Mouse (Mus musculus) small intestine, adult 2 months (tissue): ENCODE results near the gene Cers6.
A peak's percentile ranks its signal among the peaks of the same experiment; 100 is the strongest.

ENCODE experiments used
- CTCF ChIP-seq: fragments of 200-500 bp; IDR thresholded peaks from 2 replicates; pipeline ENCODE4 v1.5.1; 2012; ENCODE audit warnings: low read depth, mild to moderate bottlenecking, control low read depth, inconsistent platforms, low read length, moderate library complexity, mixed read lengths; ENCODE audit not compliant: insufficient replicate concordance, insufficient read length; ENCODE audit errors: extremely low read depth
- POLR2A ChIP-seq: fragments of 200-500 bp; IDR thresholded peaks from 2 replicates; pipeline ENCODE4 v1.6.1; 2012; ENCODE audit warnings: low read depth, mild to moderate bottlenecking, control low read depth, inconsistent platforms, low read length, moderate library complexity

GRCm38 (mm10) chr2:69135661-69136576 is 274.7 kb downstream of the Cers6 start, which contains the start of gene Nostrin:
- TF ChIP-seq CTCF (no peak), POLR2A (peak; percentile 51; the same call in 1 of the 2 replicates)
